Mouse (Mus musculus): Measurements from ENCODE around the gene Gda. TPM values are rescaled to one million over a fixed set of nuclear protein-coding genes. Genes with fewer than 3 reads are reported as not detected.

Gene Gda
- 577 and 629 TPM in 2 replicates for total RNA-seq (2017)

DNA sequence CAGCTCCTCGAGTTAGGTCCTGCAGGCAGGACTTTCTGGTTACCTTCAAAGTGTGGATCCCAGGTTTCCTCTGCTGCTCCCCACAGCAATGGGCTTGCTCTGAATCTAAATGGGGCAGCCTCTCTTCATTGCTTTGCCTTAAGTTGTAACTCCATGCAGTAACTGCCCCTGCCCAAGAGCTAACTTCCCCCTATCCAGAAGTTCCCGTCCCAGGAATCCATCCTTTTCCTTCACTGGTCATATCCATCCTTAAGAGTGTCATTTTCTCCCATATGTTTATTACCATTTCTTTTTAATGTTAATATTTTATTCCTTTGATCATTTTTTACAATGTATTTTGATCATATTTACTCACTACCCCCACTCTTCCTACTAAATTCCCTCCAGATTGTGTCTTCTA lies at the start of gene Gda:
Gda (minus strand) TSS at position 101 of the 400 bp plus-strand sequence.
- ATAC-seq (ENCODE audit: extremely low read depth, insufficient number of reproducible peaks, low FRiP score, poor library complexity, severe bottlenecking) = no peak

DNA sequence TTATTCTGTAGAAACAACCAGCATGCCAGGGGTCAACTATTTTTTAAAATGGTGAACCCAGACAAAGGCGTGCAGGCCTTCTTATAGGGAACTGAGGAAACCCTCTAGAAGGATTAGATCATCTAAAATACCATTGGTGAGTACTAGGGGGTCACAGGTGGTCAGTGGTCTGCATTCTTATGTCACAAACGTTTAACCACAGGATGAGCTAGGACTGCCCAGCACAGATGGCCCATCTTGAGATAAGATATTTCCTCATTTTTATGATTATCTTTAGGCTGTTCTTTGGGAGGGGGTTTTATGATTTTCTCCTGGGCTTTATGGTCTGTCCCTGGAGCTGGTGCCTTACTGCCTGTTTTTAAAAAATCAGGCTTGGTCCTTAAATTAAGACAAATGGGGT lies 47.0 kb upstream of the Gda start:
- ATAC-seq (ENCODE audit: extremely low read depth, insufficient number of reproducible peaks, low FRiP score, poor library complexity, severe bottlenecking) = no peak

DNA sequence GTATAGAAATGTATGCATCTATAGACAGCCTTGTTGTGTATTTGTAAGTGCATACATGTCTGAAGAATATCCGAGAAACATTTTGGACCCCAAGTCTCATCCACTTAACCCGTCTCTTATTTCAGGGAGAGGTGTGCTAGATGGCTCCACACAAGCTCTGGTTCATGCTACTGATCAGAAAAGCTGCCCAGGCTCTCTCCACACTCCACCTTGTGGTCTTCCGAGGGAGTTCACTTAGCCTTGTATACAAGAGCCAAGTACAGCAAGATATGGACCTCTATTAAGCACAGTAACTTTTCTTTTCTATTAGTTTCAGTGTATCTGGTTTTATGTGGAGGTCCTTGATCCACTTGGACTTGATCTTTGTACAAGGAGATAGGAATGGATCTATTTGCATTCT lies 36.9 kb upstream of the Gda start:
- peak; percentile 87 for ATAC-seq (ENCODE audit: extremely low read depth, insufficient number of reproducible peaks, low FRiP score, poor library complexity, severe bottlenecking)

DNA sequence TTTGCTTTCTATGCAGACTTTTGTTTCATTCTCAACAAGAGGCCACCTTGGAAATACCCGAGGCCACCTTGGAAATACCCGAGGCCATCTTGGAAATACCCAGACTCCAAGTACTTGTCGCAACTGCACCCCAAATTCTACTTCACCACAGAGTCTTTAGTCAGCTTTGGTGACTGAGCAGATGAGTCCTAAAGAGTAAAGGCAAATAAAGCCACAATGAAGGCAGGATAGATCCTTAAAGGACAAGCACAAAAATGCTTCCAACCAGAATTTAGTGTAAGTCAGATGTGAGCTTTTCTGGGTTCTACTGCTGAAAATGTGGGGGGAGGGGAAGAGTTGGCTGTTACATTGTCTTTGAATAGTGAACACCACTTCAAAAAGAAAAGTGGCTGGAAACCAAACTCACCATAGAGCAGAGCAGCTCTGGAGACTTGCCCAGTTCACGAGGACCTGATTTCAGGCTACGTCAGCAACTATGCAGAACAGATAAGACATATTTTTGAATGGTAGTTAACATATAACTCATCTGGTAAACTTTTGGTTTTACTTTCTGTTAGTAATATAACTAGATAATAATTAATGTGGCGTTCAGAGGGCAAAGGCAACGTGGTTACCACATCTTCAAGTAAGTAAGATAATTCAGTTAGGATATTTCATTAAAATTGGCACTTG lies 34.5 kb upstream of the Gda start:
- no peak for ATAC-seq (ENCODE audit: extremely low read depth, insufficient number of reproducible peaks, low FRiP score, poor library complexity, severe bottlenecking)

DNA sequence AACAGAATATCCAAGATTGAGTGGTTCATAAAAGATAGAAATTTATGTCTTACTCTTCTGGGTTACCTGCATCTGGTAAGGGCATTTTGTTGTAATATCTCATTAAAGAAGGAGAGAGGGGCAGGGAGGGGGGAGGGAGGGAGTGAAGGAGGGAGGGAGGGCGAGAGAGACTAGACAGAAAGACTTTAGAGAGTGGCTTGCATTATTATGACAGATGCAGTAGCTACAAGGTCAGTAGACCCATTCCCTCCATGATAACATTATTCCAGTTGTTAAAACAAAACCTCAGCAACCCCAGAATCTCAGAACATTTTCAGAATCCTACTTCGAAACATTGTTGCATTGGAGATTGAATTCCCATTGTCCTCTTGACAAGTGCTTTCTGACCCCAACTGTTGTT lies 33.9 kb upstream of the Gda start:
- ATAC-seq (ENCODE audit: extremely low read depth, insufficient number of reproducible peaks, low FRiP score, poor library complexity, severe bottlenecking) = no peak

DNA sequence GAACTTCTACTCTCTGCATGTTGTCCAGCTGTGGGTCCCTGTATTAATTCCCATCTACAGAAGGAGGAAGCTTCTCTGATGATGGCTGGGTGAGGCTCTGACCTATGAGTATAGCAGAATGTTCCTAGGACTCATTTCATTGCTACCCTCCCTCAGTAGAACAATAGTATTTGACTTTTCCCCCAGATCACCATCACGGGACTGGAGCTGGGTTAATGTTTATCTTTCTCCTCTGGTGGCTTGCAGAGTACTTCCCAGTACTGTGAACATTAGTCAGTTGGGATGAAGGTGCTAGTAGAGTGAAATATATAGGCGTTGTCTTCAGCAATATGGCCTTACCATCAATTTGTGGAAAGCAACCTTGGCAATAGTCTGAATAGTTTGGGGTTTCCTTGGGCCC lies 31.5 kb upstream of the Gda start:
- ATAC-seq (ENCODE audit: extremely low read depth, insufficient number of reproducible peaks, low FRiP score, poor library complexity, severe bottlenecking) = no peak

DNA sequence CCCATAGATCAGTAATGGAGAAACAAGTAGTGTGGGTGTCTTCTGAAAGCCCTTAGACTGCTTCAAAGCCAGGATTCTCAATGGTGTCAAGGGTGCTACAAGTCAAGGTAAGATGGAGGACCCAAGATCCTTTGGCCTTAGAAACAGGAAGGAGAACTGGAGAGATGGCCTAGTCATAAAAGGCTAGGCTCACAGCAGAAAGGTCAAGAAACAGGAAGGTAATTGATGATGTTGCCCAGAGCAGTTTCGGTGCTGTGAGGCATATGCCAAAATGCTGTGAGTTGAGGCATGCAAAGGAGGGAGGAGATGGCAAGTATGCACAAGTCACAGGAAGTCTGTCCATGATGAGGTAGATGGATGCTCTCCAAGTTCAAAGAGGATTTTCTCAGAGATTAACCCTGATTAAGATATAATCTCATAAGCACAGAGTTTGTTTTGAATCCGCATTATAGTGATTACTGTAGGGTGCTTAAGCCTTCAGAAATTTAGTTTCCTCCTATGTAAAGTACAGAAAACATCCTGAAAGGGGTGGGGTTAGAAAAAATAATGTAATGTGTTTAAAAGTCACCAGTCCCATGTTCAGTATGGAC lies 26.2 kb upstream of the Gda start:
- no peak for ATAC-seq (ENCODE audit: extremely low read depth, insufficient number of reproducible peaks, low FRiP score, poor library complexity, severe bottlenecking)

DNA sequence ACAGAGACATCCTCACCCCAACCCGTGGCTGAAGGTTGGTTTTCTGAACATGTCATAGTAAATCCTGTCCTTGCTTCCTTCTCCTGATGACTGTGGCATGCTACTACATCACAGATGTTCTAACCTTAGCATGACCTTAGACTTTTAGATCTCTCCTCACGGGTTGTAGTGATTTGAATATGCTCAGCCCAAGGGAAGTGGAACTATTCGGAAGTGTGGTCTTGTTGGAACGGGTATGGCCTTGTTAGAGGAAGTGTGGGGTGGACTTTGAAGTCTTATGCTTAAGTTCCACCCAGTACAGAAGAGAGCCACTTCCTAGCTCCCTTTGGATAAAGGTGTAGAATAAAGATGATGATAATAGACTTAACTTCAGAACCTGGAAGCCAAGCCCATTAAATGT lies 22.6 kb upstream of the Gda start:
- 0 out of 2 replicates have a peak, but pooled peaks have one; percentile 26 for ATAC-seq (ENCODE audit: extremely low read depth, insufficient number of reproducible peaks, low FRiP score, poor library complexity, severe bottlenecking)

DNA sequence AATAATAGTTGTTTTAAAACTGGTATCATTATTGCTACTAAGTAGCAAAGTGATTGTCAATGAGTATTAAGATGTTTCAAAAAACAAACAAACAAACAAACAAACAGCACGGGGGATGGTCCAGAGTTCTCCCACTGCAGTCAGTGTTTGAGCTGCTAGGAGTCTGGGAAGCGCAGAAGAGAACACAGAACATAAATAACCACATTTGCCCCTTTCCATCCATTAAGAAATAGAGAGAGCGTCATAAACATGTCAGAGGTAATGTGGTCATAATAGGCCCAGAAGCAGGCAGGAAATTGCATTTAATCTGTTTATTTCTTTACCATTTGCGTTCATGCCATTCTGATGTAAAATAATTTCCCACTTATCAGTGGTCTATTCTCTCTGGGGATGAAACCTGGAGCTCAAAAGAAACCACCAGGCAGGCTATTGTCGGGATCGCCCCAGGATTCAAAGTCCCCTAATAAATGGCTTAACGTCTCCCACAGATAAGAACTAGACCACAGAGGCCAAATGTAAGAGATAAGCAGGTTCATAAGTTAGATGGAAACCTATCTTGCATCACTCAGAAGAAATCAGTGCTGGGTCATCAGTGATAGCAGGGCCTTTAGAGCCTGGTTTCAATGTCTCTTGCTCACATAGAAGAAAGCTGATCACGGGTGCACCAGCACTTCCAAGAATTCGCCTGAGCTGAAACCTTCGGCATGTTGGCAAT lies 20.7 kb upstream of the Gda start:
- no peak for ATAC-seq (ENCODE audit: extremely low read depth, insufficient number of reproducible peaks, low FRiP score, poor library complexity, severe bottlenecking)

DNA sequence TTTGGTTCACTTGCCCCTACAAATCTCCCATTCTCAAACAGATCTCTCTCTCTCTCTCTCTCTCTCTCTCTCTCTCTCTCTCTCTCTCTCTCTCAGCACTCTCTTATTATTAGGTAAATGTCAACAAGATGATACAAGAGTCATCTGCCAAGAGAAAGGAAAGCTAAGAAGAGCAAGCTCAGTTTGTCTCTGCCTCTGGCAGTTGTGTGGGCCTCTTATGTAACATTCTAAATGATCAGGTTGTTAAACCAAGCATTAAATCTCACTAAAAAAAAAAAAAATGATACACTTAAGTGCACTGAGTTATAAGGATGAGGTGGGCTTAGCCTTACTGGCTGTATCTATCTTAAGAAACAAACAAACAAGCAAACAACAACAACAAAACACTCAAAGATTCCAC lies 18.1 kb upstream of the Gda start:
- no peak for ATAC-seq (ENCODE audit: extremely low read depth, insufficient number of reproducible peaks, low FRiP score, poor library complexity, severe bottlenecking)

DNA sequence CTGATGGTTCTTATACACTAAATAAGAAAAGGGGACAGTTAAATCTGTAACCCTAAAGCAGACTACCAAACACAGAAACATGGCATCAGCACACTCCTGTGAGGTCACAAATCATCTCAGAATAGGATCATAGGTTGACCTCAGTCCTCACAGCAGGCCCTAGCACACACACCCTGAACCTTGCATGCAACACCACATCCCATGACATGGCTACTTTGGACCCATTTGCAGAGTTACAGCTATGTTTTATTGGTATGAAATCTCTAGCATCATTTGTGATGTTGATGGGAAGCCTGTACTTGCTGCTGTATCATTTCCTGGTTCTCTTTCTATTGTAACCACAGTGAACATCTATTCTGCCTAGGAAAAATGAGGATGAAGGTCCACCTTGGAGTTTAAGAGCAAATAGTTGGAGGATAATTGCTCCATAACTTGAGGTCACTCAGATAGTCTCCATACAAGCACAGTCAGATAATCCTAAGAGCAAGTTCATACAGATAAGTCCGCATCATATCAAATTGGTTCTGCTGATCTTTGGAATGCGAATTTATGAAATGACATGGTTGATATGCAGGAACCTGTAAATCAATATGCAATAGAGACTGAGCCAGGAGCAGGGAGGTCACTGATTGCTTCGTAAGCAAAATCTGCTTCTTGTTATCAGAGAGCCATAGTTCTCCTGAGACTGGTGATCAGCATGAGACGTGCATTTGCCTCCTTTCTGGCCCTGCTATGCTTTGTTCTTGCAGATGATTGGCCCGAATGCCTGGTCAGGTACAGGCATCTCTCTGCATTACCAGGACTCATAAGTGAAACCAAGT lies 14.1 kb upstream of the Gda start:
- no peak for ATAC-seq (ENCODE audit: extremely low read depth, insufficient number of reproducible peaks, low FRiP score, poor library complexity, severe bottlenecking)

DNA sequence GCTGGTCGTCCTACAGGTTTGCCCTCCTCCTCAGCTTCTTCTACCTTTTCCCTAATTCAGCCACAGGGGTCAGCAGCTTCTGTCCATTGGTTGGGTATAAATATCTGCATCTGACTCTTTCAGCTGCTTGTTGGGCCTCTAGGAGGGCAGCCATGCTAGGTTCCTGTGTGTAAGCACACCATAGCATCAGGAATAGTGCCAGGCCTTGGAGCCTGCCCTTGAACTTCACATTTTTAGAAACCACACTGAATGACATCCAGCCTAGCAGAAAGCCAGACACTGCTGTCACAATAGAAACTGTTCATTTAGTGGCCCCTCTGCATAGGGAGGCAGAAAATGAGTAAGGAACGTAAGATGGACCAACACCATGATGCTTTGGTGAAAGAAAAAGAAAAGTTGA lies 8.9 kb upstream of the Gda start:
- no peak for ATAC-seq (ENCODE audit: extremely low read depth, insufficient number of reproducible peaks, low FRiP score, poor library complexity, severe bottlenecking)

DNA sequence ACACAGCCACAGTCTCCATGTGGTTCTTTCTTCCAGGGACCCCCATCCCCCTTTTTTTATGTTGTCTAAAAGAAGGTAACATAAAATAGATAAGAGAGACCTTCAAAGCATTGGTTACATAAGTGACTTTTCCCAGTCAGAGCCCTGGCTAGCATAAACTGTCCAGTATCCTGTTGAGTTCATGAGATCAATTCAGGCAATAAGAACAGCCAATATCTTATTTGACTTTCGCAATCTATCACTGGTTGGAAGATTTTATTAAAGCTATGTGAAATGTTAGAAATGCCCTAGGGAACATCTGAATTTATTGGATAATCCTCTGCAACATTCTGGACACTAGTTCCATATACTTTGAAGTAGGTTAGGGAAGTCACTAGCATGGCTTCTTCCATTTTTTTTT lies 7.8 kb upstream of the Gda start:
- ATAC-seq (ENCODE audit: extremely low read depth, insufficient number of reproducible peaks, low FRiP score, poor library complexity, severe bottlenecking) = no peak

DNA sequence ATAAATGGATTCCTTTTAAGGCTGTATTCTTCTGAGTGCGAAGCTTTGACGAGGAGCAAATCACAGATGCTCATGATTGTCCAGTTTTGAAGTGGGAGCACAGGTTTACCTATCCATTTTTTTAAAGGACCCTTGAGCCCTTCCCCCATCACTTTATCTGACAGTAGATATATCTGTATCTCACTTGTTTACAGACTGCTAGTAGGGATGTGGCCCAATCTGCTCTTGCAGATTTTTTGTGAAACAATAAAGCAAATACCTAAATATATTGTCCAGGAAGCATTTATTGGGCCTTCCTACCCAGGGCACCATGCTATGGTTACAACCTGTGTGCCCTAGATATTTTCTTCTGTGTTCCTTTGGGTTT lies 6.8 kb upstream of the Gda start:
- no peak for ATAC-seq (ENCODE audit: extremely low read depth, insufficient number of reproducible peaks, low FRiP score, poor library complexity, severe bottlenecking)

DNA sequence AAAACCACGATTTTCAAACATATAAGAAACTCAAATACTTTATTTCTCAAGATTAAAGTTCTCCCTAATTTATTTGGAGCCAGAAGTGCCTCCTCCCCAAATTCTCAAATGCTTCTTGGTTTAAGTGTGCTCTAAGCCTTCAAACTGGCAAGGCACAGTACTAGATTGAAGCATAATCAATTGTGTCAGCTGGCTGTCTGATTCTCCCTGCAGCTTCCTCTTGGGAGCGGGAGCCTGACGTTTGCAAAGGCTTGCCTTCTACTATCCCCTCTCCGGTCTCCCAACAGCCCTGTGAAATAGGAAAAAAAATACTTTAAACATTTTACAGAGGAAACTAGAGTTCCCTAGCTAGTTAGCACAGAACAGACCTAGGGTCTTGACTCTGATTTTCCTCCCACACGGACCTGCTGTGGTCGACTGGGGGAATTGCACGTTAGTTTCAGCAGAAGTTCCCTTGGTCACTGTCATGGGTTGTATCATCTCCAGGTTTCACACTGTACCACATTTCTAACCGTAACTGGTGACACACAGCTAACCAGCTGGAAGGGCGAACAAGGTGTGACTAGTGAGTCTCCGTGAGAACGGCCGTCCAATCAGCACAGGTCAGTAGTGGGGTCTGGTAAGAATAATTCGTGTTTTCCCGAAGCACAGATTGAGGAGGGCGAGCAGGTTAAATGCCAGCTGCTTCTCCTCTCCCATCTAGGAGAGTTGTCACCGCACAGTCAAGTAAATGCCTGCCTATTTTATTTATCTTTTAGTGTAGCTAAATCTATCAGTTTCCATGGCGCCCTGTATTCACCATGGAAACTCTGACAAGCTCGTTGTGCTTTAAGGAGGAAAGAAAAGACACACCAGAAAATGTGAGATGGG lies 6.2 kb upstream of the Gda start:
- ATAC-seq (ENCODE audit: extremely low read depth, insufficient number of reproducible peaks, low FRiP score, poor library complexity, severe bottlenecking) = no peak

DNA sequence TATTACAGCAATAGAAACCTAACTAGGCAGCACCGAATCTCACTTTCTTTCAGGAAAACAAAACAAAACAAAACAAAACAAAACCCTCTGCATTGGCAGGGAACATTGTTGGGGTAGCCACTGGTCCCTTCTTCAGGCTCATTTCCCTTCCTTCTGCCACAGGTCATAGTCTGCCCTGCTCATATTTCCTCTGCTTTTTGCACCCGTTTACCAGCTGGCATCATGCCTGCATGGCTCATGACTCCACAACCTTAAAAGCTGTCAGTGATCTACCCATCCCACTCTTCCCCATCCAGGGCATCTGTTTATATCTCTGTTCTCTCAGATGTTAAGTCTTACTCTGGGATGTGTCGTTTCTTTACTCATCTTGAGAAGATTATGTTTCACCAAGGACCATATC lies 5.3 kb upstream of the Gda start:
- no peak for ATAC-seq (ENCODE audit: extremely low read depth, insufficient number of reproducible peaks, low FRiP score, poor library complexity, severe bottlenecking)

DNA sequence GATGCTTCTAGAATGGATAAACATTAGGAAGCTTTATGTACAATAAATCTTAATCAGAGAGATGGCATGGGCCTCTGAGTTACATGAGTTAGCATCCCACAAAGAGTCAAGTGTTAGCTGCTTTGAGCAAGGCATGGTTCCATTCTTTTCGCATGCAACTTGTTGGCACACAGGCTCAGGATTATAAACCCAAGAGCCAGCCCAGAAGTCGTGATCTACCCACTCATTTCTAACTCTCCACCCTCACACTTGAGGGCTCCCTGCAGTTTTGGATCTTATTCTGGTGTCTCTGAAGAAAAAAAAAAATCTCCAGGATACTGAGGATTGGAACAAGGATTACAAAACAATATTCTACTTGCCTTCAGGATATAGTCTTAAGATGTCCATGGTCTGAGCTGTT lies 4.5 kb upstream of the Gda start:
- ATAC-seq (ENCODE audit: extremely low read depth, insufficient number of reproducible peaks, low FRiP score, poor library complexity, severe bottlenecking) = no peak

DNA sequence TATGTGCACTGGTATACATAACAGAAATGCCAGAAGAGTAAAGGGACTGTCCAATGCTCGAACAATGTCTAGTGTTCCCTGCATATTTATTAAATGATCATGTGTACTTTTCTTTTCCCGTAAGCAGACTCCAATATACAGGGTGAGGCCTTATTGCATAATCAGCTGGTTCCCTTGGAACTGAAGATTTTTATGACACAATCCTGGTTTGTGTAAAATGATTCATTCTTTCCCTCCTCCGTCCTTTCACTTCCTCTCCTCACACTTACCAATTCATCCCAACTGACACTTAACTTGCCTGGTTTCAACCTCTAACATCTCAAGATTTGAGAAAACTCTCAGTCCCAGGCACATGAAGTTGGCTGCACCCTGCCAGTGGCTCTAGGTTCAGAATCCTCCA lies 3.5 kb upstream of the Gda start:
- no peak for ATAC-seq (ENCODE audit: extremely low read depth, insufficient number of reproducible peaks, low FRiP score, poor library complexity, severe bottlenecking)

Measured in neutrophil, adult 5-6 weeks (primary cell).